Mouse (Mus musculus) embryonic fibroblast, embryonic 13.5 days (primary cell): ENCODE measurements around the gene Kdr.

Experiments used
- CTCF ChIP-seq: IDR thresholded peaks from 2 replicates; pipeline ENCODE4 v1.5.1; 2011; ENCODE audit warnings: mild to moderate bottlenecking, control low read depth, low read length, moderate library complexity, borderline replicate concordance; ENCODE audit not compliant: insufficient read depth
- POLR2A ChIP-seq: IDR thresholded peaks from 2 replicates; pipeline ENCODE4 v1.6.1; 2011; ENCODE audit warnings: low read depth, mild to moderate bottlenecking, control low read depth, low read length, moderate library complexity

- TF ChIP-seq POLR2A (no peak), CTCF (no peak)
These were observed 26.0 kb downstream of the Kdr start for GRCm38 (mm10) chr5:75952131-75952795.
